Mouse (Mus musculus) limb, embryonic 11.5 days (tissue): ENCODE results near the gene Chst11. TPM values are rescaled to one million over a fixed set of nuclear protein-coding genes. Genes with fewer than 3 reads are reported as not detected.

Experiments used
- polyA plus RNA-seq: library from polyadenylated mRNA; unstranded; fragments of >200 nt; fragmentation: Nextera tagmentation; extraction: Ambion mirVana; gene quantifications from 2 replicates; pipeline ENCODE4 v1.2.1, GENCODE M21; 2014

Gene Chst11
- polyA plus RNA-seq, 1 experiment from 2014 or later = 3.0 TPM

Other genes with a start within 250 kb of the Chst11 start
- 74.4 and 84.4 TPM in 2 replicates for gene Nfyb, start 221.4 kb upstream of the Chst11 start, polyA plus RNA-seq
- 170 and 176 TPM in 2 replicates for gene Txnrd1, start 151.5 kb upstream of the Chst11 start, polyA plus RNA-seq
- 0.52 and 0.62 TPM in 2 replicates for gene Eid3, start 118.9 kb upstream of the Chst11 start, polyA plus RNA-seq